Mouse (Mus musculus) testis, postnatal 10 days (tissue): ENCODE results near the gene Mtcl1.

Source experiments
- DNase-seq: peaks from one replicate; pipeline ENCODE4 v3.0.0; 2021; ENCODE audit warnings: low spot score

The Mtcl1 gene

DNA sequence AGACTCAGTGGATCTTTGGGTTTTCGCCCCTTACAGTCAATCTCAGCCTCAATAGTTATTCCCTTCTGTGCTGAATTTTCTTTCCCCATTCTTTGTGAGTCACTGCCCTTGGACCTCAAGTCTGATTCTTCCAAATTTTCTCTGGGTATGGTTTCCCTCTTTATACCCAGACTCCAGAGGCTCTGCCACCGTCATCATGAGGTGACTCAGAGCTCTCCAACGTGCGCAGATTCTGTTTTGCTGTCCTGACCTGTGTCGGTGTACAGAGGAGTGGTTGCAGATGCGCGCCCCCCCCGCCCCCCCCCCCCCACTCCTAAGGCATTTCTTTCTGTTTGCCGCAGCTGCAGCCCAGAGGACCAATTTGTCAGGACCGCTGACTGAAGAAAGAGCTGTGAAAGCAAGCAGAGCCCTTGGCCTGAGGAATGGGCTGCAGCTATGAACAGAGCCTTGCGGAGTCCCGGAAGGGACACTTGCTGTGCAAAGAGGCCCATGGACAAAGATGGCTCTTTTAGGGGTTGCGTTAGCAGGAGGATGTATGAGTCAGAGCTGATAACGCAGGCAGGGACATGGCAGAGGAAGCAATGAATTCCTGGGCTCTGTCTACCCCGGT is 126.8 kb downstream of the Mtcl1 start:
- no peak for DNase-seq

DNA sequence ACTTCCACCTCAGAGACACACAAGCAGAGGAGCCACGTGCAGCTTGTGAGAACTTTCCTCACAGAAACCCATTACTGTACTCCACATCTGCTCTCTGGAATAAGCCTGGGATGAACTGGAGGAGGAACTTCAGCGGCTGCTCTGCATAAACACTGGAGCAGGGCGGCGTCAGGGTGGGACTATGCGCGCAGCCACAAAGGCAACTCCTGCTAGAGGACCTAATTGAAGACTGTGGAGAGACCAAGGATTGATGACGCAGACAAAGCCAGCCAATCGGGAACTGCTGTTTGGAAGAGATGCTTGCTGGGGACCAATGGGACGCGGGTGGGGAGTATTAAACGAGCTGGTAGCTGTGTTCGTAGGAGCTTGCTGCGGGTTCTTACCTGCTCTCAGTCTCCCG is 127.6 kb downstream of the Mtcl1 start:
- no peak for DNase-seq

DNA sequence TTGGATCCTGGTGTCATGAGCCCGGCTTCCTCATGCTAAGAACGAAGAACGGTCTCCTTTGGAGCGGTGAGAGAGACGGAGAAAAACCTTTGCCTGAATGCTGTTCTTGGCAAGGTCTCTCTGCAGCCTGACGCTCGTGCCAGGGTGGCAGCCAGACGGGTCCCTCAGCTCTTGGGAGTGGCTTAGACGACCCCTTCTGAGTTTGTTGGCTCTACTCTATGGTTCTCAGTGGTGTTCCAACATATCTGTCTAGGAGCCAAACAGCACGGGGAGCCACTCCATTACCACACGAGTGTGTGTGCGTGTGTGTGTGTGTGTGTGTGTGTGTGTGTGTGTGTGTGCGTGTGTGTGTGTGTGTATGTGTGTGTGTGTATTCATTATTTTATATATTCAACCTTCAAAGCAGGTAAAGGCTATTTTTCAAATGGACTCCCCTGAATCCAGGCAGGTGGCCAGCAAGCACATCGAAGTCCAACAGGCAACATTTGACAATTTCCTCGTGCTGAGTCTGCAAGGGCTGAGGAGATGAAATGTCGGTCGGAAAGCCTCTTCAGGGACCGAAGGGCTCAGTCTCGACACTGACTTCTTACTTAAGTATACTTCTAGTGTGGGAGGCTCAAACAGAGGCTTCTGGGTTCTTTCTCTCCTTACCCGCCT is 128.7 kb downstream of the Mtcl1 start:
- no peak for DNase-seq

DNA sequence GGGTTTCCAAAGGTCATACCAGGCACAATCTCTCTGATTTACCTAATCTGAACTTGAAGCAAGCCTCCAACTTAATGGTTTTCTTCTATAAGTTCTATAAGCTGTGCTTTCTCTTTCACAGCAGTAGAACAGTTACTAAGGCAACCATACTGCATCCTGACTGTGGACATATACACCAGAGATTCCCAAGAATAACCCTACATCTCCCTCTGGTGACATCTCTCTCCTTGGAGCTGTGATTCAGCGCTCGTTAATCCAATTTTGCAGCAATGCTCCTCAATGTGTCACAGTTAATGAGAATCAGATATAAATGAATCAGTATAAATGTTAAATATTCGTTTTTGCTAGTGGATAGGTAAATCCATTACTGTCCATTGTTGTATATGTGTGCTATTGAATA is 131.5 kb downstream of the Mtcl1 start:
- DNase-seq: no peak

DNA sequence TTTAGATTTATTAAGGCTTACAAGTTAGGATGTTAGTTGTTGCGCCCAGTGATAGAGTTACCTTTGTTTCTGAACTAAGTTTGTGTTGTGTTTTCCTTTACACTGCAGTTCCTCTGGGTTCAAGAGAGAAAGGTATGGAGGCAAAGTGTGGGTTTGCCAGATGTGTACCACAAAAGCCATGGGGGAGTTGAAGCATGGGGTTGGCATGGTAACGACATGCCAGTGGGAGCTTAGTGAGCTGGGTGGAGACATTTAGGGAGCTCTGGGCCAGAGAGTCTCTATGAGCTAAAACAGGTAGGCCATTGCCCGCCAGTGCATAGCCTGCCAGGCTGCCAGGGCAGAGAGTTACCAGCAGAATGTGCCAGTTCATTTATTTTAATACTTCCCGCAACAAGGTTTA is 132.0 kb downstream of the Mtcl1 start:
- no peak for DNase-seq

DNA sequence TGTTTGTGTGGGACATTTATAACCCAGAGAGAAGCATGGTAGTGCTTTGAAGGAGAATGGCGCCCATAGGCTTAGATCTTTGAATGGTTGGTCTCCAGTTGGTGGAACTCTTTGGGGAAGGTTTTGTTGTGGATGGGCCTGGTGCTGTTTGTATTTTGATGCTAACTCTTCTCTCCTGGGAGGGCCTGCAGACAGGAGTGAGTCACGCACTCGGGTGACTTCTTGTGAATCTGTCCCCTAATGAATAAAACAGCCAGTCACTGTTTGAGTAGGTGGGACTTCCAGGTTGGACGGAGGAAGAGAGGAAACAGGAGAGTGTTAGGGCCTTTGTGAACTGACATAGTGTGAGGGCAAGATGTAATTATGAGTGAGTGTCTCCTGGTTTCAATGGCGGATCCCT is 132.4 kb downstream of the Mtcl1 start:
- no peak for DNase-seq

DNA sequence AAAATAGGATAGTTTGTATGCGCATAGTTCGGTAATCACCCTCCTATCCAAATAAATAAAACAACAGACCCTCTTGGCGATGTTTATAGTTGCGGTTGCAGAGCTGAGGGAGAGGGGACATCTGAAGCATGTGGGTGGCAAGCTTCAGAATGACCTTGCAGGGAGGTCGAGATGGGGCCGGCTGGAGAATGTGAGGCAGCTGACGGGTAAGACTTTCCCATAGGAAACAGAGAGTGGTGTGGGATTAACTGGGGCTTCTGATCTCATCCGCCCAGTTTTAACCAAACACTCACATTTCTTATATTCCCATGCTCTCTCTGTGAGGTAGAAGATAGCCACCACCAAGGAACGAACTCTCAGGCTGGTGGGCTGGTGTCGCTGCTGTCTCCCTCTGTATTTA is 134.1 kb downstream of the Mtcl1 start:
- no peak for DNase-seq

DNA sequence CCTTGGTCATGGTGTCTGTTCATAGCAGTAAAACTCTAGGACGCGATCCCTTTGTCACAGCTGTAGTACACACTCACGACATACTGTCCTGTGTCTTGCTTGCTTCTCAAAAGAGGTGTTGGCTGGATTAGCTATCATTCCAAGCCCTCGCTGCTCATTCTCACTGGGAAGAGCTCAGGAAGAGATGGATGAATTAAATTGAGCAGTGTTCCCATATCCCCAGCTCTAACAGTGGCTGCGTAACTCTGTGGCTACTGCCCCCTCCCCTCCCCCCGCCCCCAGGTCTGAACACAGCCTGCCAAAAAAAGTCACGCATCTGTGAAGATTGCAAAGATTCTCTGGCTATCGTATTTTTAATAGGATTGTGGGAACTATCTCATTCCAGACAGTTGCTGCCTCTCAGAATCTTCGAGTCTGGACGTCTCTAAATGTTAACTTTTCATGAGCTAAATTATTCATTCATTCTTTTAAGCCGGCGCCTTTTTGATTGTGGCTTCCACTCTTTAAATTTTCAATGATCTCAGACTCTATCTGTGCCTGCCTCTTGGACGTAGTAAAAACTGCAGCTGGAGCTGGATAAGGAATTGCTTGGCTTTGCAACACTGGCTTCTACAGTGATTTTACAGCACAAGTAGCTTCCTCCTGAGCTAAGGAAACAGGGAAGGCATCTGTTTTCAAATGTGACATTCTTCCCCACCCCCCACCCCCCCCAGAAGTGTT is 134.8 kb downstream of the Mtcl1 start:
- no peak for DNase-seq

DNA sequence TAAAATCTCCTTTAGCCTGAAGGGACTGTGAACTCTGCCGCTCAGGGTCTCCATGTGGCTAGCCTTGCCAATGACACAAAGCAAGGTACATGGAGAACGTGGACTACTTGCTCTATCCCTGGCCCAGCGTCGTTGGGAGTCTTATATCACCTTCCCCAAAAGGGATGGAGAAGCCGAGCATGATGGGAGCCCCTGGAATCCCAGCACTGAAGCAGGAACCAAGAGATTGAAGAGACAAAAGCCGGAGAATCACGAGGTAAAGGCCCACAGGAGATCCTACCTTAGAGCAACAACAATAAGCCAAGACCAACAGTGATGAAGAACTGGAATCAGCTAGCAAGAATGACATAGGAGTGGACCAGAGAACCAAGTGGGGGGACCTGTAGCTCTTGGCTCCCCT is 147.6 kb downstream of the Mtcl1 start:
- no peak for DNase-seq

DNA sequence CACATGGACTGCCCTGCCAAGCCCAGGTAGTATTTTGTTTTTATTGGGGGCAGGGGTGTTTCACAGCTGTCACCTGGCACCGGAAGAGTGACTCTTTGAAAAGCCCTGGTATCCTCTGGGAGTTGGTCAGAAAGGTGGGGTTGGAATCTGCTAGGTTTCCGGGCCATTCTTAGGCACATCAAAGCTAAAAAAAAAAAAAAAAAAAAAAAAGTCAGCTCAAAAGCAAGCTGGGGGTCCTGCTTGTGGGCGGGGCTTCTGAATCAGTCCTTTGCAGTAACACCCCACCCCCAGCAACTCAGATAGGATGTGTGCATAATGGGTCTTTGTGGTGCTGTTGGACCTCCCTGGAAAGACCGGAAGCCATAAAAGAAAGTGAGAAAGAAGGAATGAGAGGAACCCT is 148.3 kb downstream of the Mtcl1 start:
- DNase-seq: no peak

DNA sequence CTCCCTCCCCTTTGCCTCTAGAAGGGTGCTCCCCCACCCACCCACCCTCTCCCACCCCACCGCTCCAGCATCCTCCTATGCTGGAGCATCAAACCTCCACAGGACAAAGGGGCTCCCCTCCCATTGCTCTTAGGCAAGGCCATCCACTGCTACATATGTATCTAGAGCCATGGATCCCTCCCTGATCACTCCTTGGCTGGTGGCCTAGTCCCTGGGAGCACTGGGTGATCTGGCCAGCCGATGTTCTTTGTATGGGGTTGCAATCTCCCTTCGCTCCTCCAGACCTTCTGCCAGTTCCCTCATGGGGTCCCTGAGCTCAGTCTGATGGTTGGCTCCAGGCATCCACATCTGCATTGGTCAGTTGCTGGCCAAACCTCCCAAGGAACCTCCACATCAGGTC is 151.8 kb downstream of the Mtcl1 start:
- DNase-seq: peak; percentile 58

DNA sequence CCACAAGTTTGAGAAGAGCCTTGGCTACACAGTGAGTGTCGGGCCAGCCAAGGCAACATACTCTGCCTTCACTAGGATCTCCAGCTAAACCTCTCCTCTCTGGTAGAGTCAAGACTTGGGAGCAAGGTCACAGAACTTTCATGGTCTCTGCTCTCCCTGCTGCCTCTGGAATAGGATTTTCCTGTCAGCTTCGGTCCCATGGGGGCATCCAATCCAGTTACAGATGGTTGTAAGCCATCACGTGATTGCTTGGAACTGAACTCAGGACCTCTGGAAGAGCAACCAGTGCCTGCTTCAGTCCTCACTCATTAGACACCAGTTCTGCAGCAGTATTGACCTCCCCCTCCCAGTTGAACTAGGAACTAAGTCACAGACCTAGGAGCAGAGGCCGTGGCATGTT is 156.0 kb downstream of the Mtcl1 start:
- no peak for DNase-seq

DNA sequence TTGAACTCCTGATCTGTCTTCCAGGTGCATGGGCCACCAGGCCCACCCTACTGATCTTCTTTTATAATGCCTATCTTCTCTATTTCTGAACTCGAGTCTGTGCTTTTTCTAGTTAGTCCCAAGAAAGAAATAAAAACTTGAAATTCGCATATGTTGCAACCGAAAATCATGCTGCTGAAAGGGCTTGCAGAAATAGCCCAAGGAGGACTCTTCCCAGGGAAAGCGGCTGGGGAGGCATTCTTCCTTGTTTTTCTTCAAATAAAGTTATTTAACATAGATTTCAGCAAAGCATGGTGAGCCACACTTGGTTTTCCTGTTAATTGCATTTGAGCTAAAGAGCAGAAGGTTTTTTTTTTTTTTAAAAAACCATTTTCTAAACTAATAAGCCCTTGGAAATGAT is 159.7 kb downstream of the Mtcl1 start:
- no peak for DNase-seq
